Mouse (Mus musculus) Muller cell, postnatal 12 days (primary cell): ENCODE measurements around the gene Podxl.

Experiments used
- DNase-seq: peaks from one replicate; pipeline ENCODE4 v3.0.0-alpha.2; 2015; ENCODE audit errors: inconsistent ontology term

The Podxl gene

GRCm38 (mm10) chr6:31563235-31564181, at the start of gene Podxl:
Gene Podxl (minus strand): TSS chr6:31563981.
- DNase-seq: peak; percentile 86

- DNase-seq: no peak
Measured at GRCm38 (mm10) chr6:31612560-31613270, 48.9 kb upstream of the Podxl start.

GRCm38 (mm10) chr6:31606429-31606828, 42.6 kb upstream of the Podxl start:
- DNase-seq: no peak

GRCm38 (mm10) chr6:31604629-31605265, 41.0 kb upstream of the Podxl start:
- DNase-seq: peak; percentile 70

GRCm38 (mm10) chr6:31602489-31602888, 38.7 kb upstream of the Podxl start:
- DNase-seq: no peak

- DNase-seq: peak; percentile 97
Measured at GRCm38 (mm10) chr6:31601131-31601530, 37.4 kb upstream of the Podxl start.

GRCm38 (mm10) chr6:31599863-31600262, 36.1 kb upstream of the Podxl start:
- peak; percentile 71 for DNase-seq

GRCm38 (mm10) chr6:31598349-31598911, 34.6 kb upstream of the Podxl start:
- no peak for DNase-seq

GRCm38 (mm10) chr6:31597136-31597460, 33.3 kb upstream of the Podxl start:
- DNase-seq: no peak

GRCm38 (mm10) chr6:31596346-31597135, 32.8 kb upstream of the Podxl start:
- peak; percentile 78 for DNase-seq

GRCm38 (mm10) chr6:31592579-31593238, 28.9 kb upstream of the Podxl start:
- DNase-seq: peak; percentile 7

GRCm38 (mm10) chr6:31592128-31592527, 28.3 kb upstream of the Podxl start:
- no peak for DNase-seq

- no peak for DNase-seq
Measured at GRCm38 (mm10) chr6:31591676-31592075, 27.9 kb upstream of the Podxl start.

- no peak for DNase-seq
Measured at GRCm38 (mm10) chr6:31590754-31591153, 27.0 kb upstream of the Podxl start.

- DNase-seq: no peak
Measured at GRCm38 (mm10) chr6:31589268-31589667, 25.5 kb upstream of the Podxl start.

- no peak for DNase-seq
Measured at GRCm38 (mm10) chr6:31587655-31588054, 23.9 kb upstream of the Podxl start.

- DNase-seq: no peak
Measured at GRCm38 (mm10) chr6:31586127-31586526, 22.3 kb upstream of the Podxl start.

- no peak for DNase-seq
Measured at GRCm38 (mm10) chr6:31576151-31576550, 12.4 kb upstream of the Podxl start.

GRCm38 (mm10) chr6:31575063-31575462, 11.3 kb upstream of the Podxl start:
- no peak for DNase-seq

GRCm38 (mm10) chr6:31571459-31571858, 7.7 kb upstream of the Podxl start:
- DNase-seq: no peak
